Mouse (Mus musculus) C2C12 (cell line): ENCODE measurements around the gene Ntf3.

ENCODE experiments used
- CTCF ChIP-seq: IDR thresholded peaks from one replicate; pipeline ENCODE4 v1.5.1; 2011; ENCODE audit not compliant: control insufficient read depth, insufficient read depth, insufficient read length
- MAX ChIP-seq: IDR thresholded peaks from one replicate; pipeline ENCODE4 v1.6.1; 2011; ENCODE audit warnings: mild to moderate bottlenecking, control low read depth
- USF1 ChIP-seq: IDR thresholded peaks from one replicate; pipeline ENCODE4 v1.6.1; 2011; ENCODE audit warnings: low read depth, mild to moderate bottlenecking, control low read depth, moderate library complexity

- TF ChIP-seq CTCF (no peak), MAX (no peak), USF1 (no peak)
Observed at GRCm38 (mm10) chr6:126170772-126171171, 4.1 kb upstream of the Ntf3 start.
